Mouse (Mus musculus) kidney, adult 2 months (tissue): ENCODE measurements around the gene Tmprss6.

Source experiments
- CTCF ChIP-seq: fragments of 200-500 bp; conservative IDR thresholded peaks from 2 replicates; pipeline ENCODE4 v1.5.1; 2011; ENCODE audit warnings: low read depth, mild to moderate bottlenecking, control low read depth, low read length, moderate library complexity, mixed read lengths; ENCODE audit not compliant: insufficient read depth, insufficient read length
- POLR2A ChIP-seq: fragments of 200-500 bp; IDR thresholded peaks from one replicate; pipeline ENCODE4 v1.6.1; 2011; ENCODE audit warnings: low read depth, low read length, control low read depth

- no peak for TF ChIP-seq POLR2A
- TF ChIP-seq CTCF, result no peak
These were observed 12.4 kb downstream of the Tmprss6 start for GRCm38 (mm10) chr15:78456051-78456450.
